Mouse (Mus musculus): Measurements from ENCODE around the gene Aldh1a2. TPM values are rescaled to one million over a fixed set of nuclear protein-coding genes. Genes with fewer than 3 reads are reported as not detected.

Gene Aldh1a2
- total RNA-seq, 2 experiments from 2014 or later = 35.9 to 46.6 TPM

GRCm38 (mm10) chr9:71213636-71214035 is 2.0 kb upstream of the Aldh1a2 start:
- intact Hi-C loops (cut with DNase I) = loop anchor here (10.0 kb wide), 2 partner anchors 141 to 411 kb away; no protein-coding TSS in a partner anchor
- DNase-seq = no peak

GRCm38 (mm10) chr9:71216036-71216995 is 727 bp downstream of the Aldh1a2 start:
- peak; percentile 49 to 65 for DNase-seq
- intact Hi-C loops (cut with DNase I) = loop anchor here (10.0 kb wide), 2 partner anchors 138 to 408 kb away; no protein-coding TSS in a partner anchor

GRCm38 (mm10) chr9:71216996-71217792 is 1.6 kb downstream of the Aldh1a2 start:
- peak; percentile 19 to 34 for DNase-seq
- intact Hi-C loops (cut with DNase I) = loop anchor here (10.0 kb wide), 2 partner anchors 138 to 408 kb away; no protein-coding TSS in a partner anchor

- DNase-seq = no peak
- intact Hi-C loops (cut with DNase I) = loop anchor here (10.0 kb wide), 2 partner anchors 137 to 407 kb away; no protein-coding TSS in a partner anchor
Observed at GRCm38 (mm10) chr9:71217793-71218095, 2.2 kb downstream of the Aldh1a2 start.

GRCm38 (mm10) chr9:71219161-71219560 is 3.6 kb downstream of the Aldh1a2 start:
- DNase-seq = no peak
- intact Hi-C loops (cut with DNase I) = loop anchor here (10.0 kb wide), 2 partner anchors 136 to 406 kb away; no protein-coding TSS in a partner anchor

- DNase-seq = no peak
- intact Hi-C loops (cut with DNase I) = no loop called here
Observed at GRCm38 (mm10) chr9:71220401-71220800, 4.8 kb downstream of the Aldh1a2 start.

GRCm38 (mm10) chr9:71227226-71227970 is 11.8 kb downstream of the Aldh1a2 start:
- no peak for DNase-seq
- intact Hi-C loops (cut with DNase I) = no loop called here

- intact Hi-C loops (cut with DNase I) = no loop called here
- no peak for DNase-seq
Observed at GRCm38 (mm10) chr9:71230011-71230410, 14.4 kb downstream of the Aldh1a2 start.

- intact Hi-C loops (cut with DNase I) = no loop called here
- DNase-seq = peak in 1 of 2 experiments; percentile 10
Observed at GRCm38 (mm10) chr9:71236540-71236939, 21.0 kb downstream of the Aldh1a2 start.

GRCm38 (mm10) chr9:71239926-71240325 is 24.3 kb downstream of the Aldh1a2 start:
- intact Hi-C loops (cut with DNase I) = no loop called here
- DNase-seq = no peak

- DNase-seq = no peak
- intact Hi-C loops (cut with DNase I) = no loop called here
Observed at GRCm38 (mm10) chr9:71241515-71242411, 26.2 kb downstream of the Aldh1a2 start.

- DNase-seq = no peak
- intact Hi-C loops (cut with DNase I) = no loop called here
Observed at GRCm38 (mm10) chr9:71242412-71242781, 26.8 kb downstream of the Aldh1a2 start.

- no peak for DNase-seq
- intact Hi-C loops (cut with DNase I) = no loop called here
Observed at GRCm38 (mm10) chr9:71254380-71254779, 38.8 kb downstream of the Aldh1a2 start.

GRCm38 (mm10) chr9:71262711-71263110 is 47.1 kb downstream of the Aldh1a2 start:
- no peak for DNase-seq
- intact Hi-C loops (cut with DNase I) = no loop called here

- no peak for DNase-seq
- intact Hi-C loops (cut with DNase I) = no loop called here
Observed at GRCm38 (mm10) chr9:71269711-71270110, 54.1 kb downstream of the Aldh1a2 start.

- no peak for DNase-seq
- intact Hi-C loops (cut with DNase I) = no loop called here
Observed at GRCm38 (mm10) chr9:71270205-71270604, 54.6 kb downstream of the Aldh1a2 start.

- intact Hi-C loops (cut with DNase I) = no loop called here
- no peak for DNase-seq
Observed at GRCm38 (mm10) chr9:71276149-71276721, 60.6 kb downstream of the Aldh1a2 start.

- intact Hi-C loops (cut with DNase I) = no loop called here
- no peak for DNase-seq
Observed at GRCm38 (mm10) chr9:71278741-71279140, 63.2 kb downstream of the Aldh1a2 start.

GRCm38 (mm10) chr9:71283156-71283555 is 67.6 kb downstream of the Aldh1a2 start:
- intact Hi-C loops (cut with DNase I) = no loop called here
- DNase-seq = no peak
